Mouse (Mus musculus) limb, embryonic 10.5 days (tissue): ENCODE measurements around the gene Mon2. TPM values are rescaled to one million over a fixed set of nuclear protein-coding genes. Genes with fewer than 3 reads are reported as not detected.
A peak's percentile ranks its signal among the peaks of the same experiment; 100 is the strongest.

Experiments
- DNase-seq: peaks from one replicate; pipeline ENCODE4 v3.0.0-alpha.2; 2017; ENCODE audit warnings: low spot score
- H3K27ac ChIP-seq: fragments of 300-500 bp; sonication (generic); 2 replicates; pipeline ENCODE4 v1.5.1; 2016; ENCODE audit warnings: mild to moderate bottlenecking
- H3K27me3 ChIP-seq: fragments of 300-500 bp; sonication (generic); 2 replicates; pipeline ENCODE4 v1.6.1; 2016; ENCODE audit warnings: low read depth, mild to moderate bottlenecking; ENCODE audit not compliant: poor library complexity, severe bottlenecking
- H3K36me3 ChIP-seq: fragments of 300-500 bp; sonication (generic); 2 replicates; pipeline ENCODE4 v1.6.1; 2016; ENCODE audit warnings: mild to moderate bottlenecking, moderate library complexity
- H3K4me1 ChIP-seq: fragments of 300-500 bp; sonication (generic); 2 replicates; pipeline ENCODE4 v1.6.1; 2016
- H3K4me3 ChIP-seq: fragments of 300-500 bp; sonication (generic); 2 replicates; pipeline ENCODE4 v1.5.1; 2016; ENCODE audit warnings: mild to moderate bottlenecking, moderate library complexity
- H3K9me3 ChIP-seq: fragments of 300-500 bp; sonication (generic); replicated peaks from 2 replicates; pipeline ENCODE4 v1.6.1; 2016; ENCODE audit warnings: mild to moderate bottlenecking
- WGBS: fragments of 180-500 bp; shearing (Covaris S2); methylation state at CpG from one replicate; pipeline ENCODE4 v1.1.7; 2016; 5-methylcytosine and 5-hydroxymethylcytosine counted together
- polyA plus RNA-seq: library from polyadenylated mRNA; unstranded; fragments of >200 nt; fragmentation: Nextera tagmentation; extraction: Ambion mirVana; gene quantifications from 2 replicates; pipeline ENCODE4 v1.2.1, GENCODE M21; 2016

Gene Mon2
- polyA plus RNA-seq, 1 experiment from 2014 or later: 21.9 TPM

DNA sequence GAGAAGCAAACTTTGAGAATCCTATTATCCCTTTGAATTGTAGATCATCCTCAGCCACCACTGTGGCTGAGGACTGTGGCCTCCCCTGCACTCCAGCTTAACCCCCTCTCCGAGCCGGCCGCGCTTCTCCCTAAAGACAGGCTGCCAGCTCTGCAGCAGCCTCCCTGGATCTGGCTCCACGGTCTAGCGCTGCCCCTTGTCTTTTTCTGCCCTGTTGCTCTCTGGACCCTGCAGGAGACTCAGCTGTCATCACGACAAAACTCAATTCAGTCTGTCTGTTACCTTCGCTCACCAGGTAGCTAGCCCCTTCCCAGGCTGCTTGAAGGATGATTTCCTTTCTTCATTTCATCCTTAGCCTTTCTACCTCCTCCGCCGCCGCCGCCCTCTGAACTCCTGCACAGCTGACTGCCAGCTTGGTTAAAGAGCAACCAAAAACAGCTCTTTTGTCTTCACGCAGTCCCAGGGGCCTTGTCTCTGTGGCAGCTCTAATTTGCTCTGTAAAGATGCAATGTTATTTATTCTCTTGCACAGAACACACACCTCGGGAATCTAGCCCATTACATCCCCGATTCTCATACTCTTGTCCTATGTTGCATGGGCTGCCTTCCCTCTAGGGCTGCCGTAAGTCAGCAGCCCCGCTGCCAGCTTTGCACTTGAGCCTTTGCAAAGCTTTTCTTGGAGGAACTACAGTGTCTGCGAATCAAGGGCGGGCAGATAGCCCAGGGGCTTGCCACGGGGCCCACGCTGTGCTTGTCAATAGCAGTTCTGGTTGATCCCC, 112.7 kb downstream of the Mon2 start:
- DNase-seq: peak; percentile 53
- H3K27ac ChIP-seq: peak overlapping the region; percentile 66
- peaks cover 28% of the 10 kb centered on the region for H3K27me3 ChIP-seq
- H3K4me1 ChIP-seq: peaks cover 36% of the 10 kb centered on the region
- no peaks in the 10 kb centered on the region for H3K36me3 ChIP-seq
- H3K9me3 ChIP-seq: no peaks in the 10 kb centered on the region
- WGBS: 8% methylated on average over 21 of the region's 21 CpGs
- peak overlapping the region; percentile 42 for H3K4me3 ChIP-seq

DNA sequence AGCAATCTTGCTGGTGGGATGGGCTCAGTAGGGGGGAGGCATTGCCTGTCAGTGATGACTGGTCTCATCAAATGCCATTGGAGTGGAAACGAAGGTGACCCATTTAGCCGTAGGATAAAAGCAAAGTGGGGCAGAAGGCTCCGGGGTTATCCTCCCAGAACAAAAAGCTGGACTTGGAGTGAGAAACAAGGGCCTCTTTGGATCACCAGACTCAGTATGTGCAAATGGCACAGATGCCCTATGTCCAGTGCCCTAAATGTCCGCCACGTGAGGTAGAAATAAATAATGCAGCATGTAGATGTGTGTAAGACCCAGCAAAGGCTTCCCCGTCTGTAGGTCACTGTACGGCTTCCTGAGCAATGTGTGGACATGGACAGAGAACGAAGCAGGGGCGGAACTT, 113.7 kb downstream of the Mon2 start:
- no peak for DNase-seq
- Histone ChIP-seq H3K27me3 (peaks cover 28% of the 10 kb centered on the region), H3K4me3 (no peak overlapping the region), H3K4me1 (peaks cover 36% of the 10 kb centered on the region), H3K36me3 (no peaks in the 10 kb centered on the region), H3K9me3 (no peaks in the 10 kb centered on the region), H3K27ac (no peak overlapping the region)
- WGBS: 72% methylated on average over 9 of the region's 9 CpGs

DNA sequence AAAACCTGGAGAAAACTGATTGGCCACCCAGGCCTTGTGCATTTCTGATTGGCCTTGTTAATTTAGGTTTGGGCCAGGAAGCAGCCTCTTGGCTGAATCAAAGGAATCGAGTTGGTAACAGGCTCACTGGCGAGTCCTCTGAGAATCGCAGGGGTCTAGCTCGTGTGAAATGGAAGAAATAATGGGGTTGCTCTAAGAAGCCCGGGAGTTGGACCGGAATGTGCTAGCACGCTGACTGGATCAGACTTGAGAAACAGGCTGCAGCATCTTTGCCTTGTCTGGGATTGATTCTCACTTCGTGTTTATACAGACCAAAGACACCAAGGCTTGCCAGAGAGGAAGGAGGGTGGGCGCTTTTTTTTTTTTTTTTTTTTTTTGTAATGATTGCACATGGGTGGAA, 114.8 kb downstream of the Mon2 start:
- Histone ChIP-seq H3K4me3 (no peak overlapping the region), H3K36me3 (no peaks in the 10 kb centered on the region), H3K27me3 (peaks cover 28% of the 10 kb centered on the region), H3K9me3 (no peaks in the 10 kb centered on the region), H3K27ac (no peak overlapping the region), H3K4me1 (peaks cover 36% of the 10 kb centered on the region)
- WGBS: 64% methylated on average over 9 of the region's 9 CpGs
- no peak for DNase-seq

- no peaks in the 10 kb centered on the region for H3K36me3 ChIP-seq
- WGBS: 61% methylated on average over 16 of the region's 16 CpGs
- DNase-seq: no peak
Observed at GRCm38 (mm10) chr10:122960738-122961137, 115.6 kb downstream of the Mon2 start.

DNA sequence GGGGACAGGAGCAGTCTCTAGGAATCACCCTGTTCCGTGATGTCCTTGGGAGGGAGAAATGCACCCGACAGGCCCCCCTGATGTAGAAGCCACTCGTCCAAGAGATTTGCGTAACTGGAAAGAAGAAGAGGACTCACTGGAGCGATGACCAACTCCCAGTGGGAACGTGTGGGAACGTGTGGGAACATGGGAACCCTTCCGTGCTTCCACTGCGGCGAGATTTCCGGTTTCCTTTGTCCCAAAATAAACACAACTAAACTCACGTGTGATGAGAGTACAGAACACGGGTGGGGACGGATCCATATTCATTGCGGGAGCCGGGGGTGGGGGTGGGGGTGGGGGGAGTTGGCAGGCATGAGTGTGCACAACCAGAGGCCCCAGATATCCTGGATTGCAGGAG, 116.1 kb downstream of the Mon2 start:
- WGBS: 86% methylated on average over 16 of the region's 16 CpGs
- no peaks in the 10 kb centered on the region for H3K36me3 ChIP-seq
- peaks cover 36% of the 10 kb centered on the region for H3K4me1 ChIP-seq
- H3K4me3 ChIP-seq: no peak overlapping the region
- no peak for DNase-seq
- peaks cover 28% of the 10 kb centered on the region for H3K27me3 ChIP-seq
- H3K9me3 ChIP-seq: no peaks in the 10 kb centered on the region
- H3K27ac ChIP-seq: 0 out of 2 replicates have a peak overlapping the region, but pooled peaks have one; percentile 20

More at GRCm38 (mm10) chr10:122960738-122961137, 115.6 kb downstream of the Mon2 start:
- no peaks in the 10 kb centered on the region for H3K9me3 ChIP-seq
- H3K4me1 ChIP-seq: peaks cover 36% of the 10 kb centered on the region
- H3K27me3 ChIP-seq: peaks cover 28% of the 10 kb centered on the region
- 0 out of 2 replicates have a peak overlapping the region, but pooled peaks have one; percentile 20 for H3K27ac ChIP-seq
- H3K4me3 ChIP-seq: no peak overlapping the region

DNA sequence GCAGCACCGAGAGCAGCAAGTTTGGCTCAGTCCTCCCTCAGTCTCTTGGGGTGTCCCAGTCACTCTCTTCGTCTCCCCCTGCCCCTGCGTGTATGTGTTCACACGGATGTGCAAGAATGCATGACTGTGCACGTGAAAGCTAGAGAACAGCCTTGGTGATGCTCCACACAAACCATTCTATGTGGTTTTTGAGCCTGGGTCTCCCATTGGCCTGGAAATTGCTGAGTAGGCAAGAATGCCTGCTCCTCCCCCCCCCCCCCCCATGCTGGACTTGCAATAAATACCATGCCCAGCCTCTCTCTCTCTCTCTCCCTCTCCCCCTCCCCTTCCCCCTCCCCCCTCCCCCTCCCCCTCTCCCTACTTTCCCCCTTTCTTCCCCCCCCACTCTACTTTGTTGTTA, 117.6 kb downstream of the Mon2 start:
- Histone ChIP-seq H3K4me3 (no peak overlapping the region), H3K36me3 (no peaks in the 10 kb centered on the region), H3K27ac (0 out of 2 replicates have a peak overlapping the region, but pooled peaks have one; percentile 14), H3K9me3 (no peaks in the 10 kb centered on the region), H3K4me1 (peaks cover 26% of the 10 kb centered on the region), H3K27me3 (peaks cover 16% of the 10 kb centered on the region)
- 92% methylated on average over 5 of the region's 5 CpGs for WGBS
- no peak for DNase-seq

DNA sequence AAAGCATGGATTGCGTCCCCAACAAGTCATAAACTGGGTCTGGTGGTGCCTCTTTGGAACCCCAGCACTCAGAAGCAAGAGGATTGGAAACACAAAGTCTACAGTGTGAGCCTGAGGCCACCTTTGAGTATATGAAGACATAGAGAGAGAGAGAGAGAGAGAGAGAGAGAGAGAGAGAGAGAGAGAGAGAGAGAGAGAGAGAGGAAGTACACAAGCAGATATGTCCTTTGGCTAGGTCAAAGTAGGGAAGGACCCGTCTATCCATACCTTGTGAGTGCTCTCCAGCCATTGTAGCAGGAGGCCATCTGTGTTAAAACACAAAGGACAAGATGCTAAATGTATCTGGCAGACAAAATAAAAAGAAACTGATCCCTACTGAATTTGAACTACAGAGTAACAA, 118.4 kb downstream of the Mon2 start:
- 74% methylated on average over 2 of the region's 2 CpGs for WGBS
- no peaks in the 10 kb centered on the region for H3K9me3 ChIP-seq
- no peak for DNase-seq

GRCm38 (mm10) chr10:122953576-122953975, 122.7 kb downstream of the Mon2 start:
- H3K4me3 ChIP-seq: no peak overlapping the region
- WGBS: 91% methylated on average over 9 of the region's 9 CpGs
- no peak overlapping the region for H3K27ac ChIP-seq
- H3K4me1 ChIP-seq: peaks cover 8% of the 10 kb centered on the region; the same call in 1 of the 2 replicates
- no peaks in the 10 kb centered on the region for H3K9me3 ChIP-seq
- no peak for DNase-seq
- no peaks in the 10 kb centered on the region for H3K36me3 ChIP-seq
- no peaks in the 10 kb centered on the region for H3K27me3 ChIP-seq

More for the DNA sequence above, 118.4 kb downstream of the Mon2 start:
- Histone ChIP-seq H3K36me3 (no peaks in the 10 kb centered on the region), H3K4me3 (no peak overlapping the region), H3K4me1 (peaks cover 18% of the 10 kb centered on the region), H3K27ac (no peak overlapping the region), H3K27me3 (peaks cover 8% of the 10 kb centered on the region)

GRCm38 (mm10) chr10:122950966-122951365, 125.3 kb downstream of the Mon2 start:
- WGBS: 78% methylated on average over 6 of the region's 6 CpGs
- Histone ChIP-seq H3K9me3 (no peaks in the 10 kb centered on the region), H3K36me3 (no peaks in the 10 kb centered on the region)

DNA sequence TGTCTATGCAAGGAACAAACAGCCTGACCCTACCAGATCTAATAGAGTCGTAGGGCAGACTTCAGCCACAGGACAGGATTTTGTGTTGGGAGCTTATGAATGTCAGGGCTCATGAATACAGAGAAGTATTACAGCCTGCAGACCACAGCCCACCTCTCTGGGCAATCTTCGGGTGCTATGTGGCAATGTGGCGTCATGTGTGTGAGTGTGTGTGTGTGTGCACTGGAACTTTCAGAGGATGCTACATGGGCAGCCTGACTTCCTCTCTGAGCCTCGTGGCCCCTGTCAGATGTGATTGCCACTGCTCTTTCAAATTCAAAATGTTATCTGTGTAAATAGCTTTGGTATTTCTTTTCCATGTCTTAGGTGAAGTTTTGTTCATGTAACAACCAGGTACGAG, 131.4 kb downstream of the Mon2 start:
- no peaks in the 10 kb centered on the region for H3K9me3 ChIP-seq
- H3K27ac ChIP-seq: no peak overlapping the region; the same call in 1 of the 2 replicates
- H3K36me3 ChIP-seq: no peaks in the 10 kb centered on the region
- no peak for DNase-seq
- 77% methylated on average over 5 of the region's 5 CpGs for WGBS
- H3K4me3 ChIP-seq: no peak overlapping the region
- no peaks in the 10 kb centered on the region for H3K27me3 ChIP-seq
- H3K4me1 ChIP-seq: peaks cover 26% of the 10 kb centered on the region

More at GRCm38 (mm10) chr10:122950966-122951365, 125.3 kb downstream of the Mon2 start:
- Histone ChIP-seq H3K4me3 (no peak overlapping the region), H3K27ac (no peak overlapping the region), H3K4me1 (peaks cover 8% of the 10 kb centered on the region; the same call in 1 of the 2 replicates), H3K27me3 (no peaks in the 10 kb centered on the region)
- no peak for DNase-seq

GRCm38 (mm10) chr10:122943824-122944223, 132.5 kb downstream of the Mon2 start:
- Histone ChIP-seq H3K9me3 (no peaks in the 10 kb centered on the region), H3K4me3 (no peak overlapping the region), H3K27me3 (no peaks in the 10 kb centered on the region), H3K27ac (peak overlapping the region; percentile 38; the same call in 1 of the 2 replicates), H3K4me1 (peaks cover 26% of the 10 kb centered on the region), H3K36me3 (no peaks in the 10 kb centered on the region)
- WGBS: 27% methylated on average over 6 of the region's 6 CpGs
- no peak for DNase-seq

- Histone ChIP-seq H3K36me3 (no peaks in the 10 kb centered on the region), H3K4me3 (no peak overlapping the region), H3K27me3 (no peaks in the 10 kb centered on the region), H3K9me3 (no peaks in the 10 kb centered on the region), H3K27ac (peak overlapping the region; percentile 38; the same call in 1 of the 2 replicates), H3K4me1 (peaks cover 26% of the 10 kb centered on the region)
- WGBS: 82% methylated on average over 7 of the region's 7 CpGs
- DNase-seq: no peak
Observed at GRCm38 (mm10) chr10:122942771-122943170, 133.5 kb downstream of the Mon2 start.
